Mouse (Mus musculus) lung, embryonic 14.5 days (tissue): ENCODE results near the gene Prpf8. TPM values are rescaled to one million over a fixed set of nuclear protein-coding genes. Genes with fewer than 3 reads are reported as not detected.

Source experiments
- ATAC-seq: fragments of 200-750 bp; cut with Nextera tagmentation; 2 replicates; pipeline ENCODE4 v1.8.0; 2017; ENCODE audit warnings: mild to moderate bottlenecking, moderate TSS enrichment, moderate library complexity; ENCODE audit not compliant: insufficient read depth
- DNase-seq: peaks from one replicate; pipeline ENCODE4 v3.0.0-alpha.2; 2015
- H3K27ac ChIP-seq: fragments of 300-500 bp; sonication (generic); 2 replicates; pipeline ENCODE4 v1.5.1; 2014; ENCODE audit warnings: low read depth, mild to moderate bottlenecking, moderate library complexity
- H3K27me3 ChIP-seq: fragments of 300-500 bp; sonication (generic); 2 replicates; pipeline ENCODE4 v1.6.1; 2014; ENCODE audit warnings: low read length, control low read depth; ENCODE audit not compliant: insufficient read depth
- H3K36me3 ChIP-seq: fragments of 300-500 bp; sonication (generic); 2 replicates; pipeline ENCODE4 v1.6.1; 2014; ENCODE audit warnings: control low read depth; ENCODE audit not compliant: insufficient read depth
- H3K4me1 ChIP-seq: fragments of 300-500 bp; sonication (generic); 2 replicates; pipeline ENCODE4 v1.6.1; 2014; ENCODE audit warnings: antibody characterized with exemption, control low read depth; ENCODE audit not compliant: insufficient read depth
- H3K4me2 ChIP-seq: fragments of 300-500 bp; sonication (generic); 2 replicates; pipeline ENCODE4 v1.6.1; 2014; ENCODE audit warnings: mild to moderate bottlenecking
- H3K4me3 ChIP-seq: fragments of 300-500 bp; sonication (generic); 2 replicates; pipeline ENCODE4 v1.5.1; 2014; ENCODE audit warnings: low read depth, low read length
- H3K9ac ChIP-seq: fragments of 300-500 bp; sonication (generic); 2 replicates; pipeline ENCODE4 v1.6.1; 2014
- H3K9me3 ChIP-seq: fragments of 300-500 bp; sonication (generic); 2 replicates; pipeline ENCODE4 v1.6.1; 2016; ENCODE audit warnings: low read depth, low read length, control low read depth
- CTCF ChIP-seq: IDR thresholded peaks from 2 replicates; pipeline ENCODE4 v1.5.1; 2016; ENCODE audit warnings: antibody characterized with exemption, low read depth
- WGBS: fragments of 180-500 bp; shearing (Covaris S2); extraction: QIAGEN DNeasy Blood & Tissue Kit; methylation state at CpG from one replicate; pipeline ENCODE4 v1.1.7; 2014; 5-methylcytosine and 5-hydroxymethylcytosine counted together
- polyA plus RNA-seq: library from polyadenylated mRNA; unstranded; fragments of >200 nt; fragmentation: Nextera tagmentation; extraction: Ambion mirVana; gene quantifications from 2 replicates; pipeline ENCODE4 v1.2.1, GENCODE M21; 2014

The Prpf8 gene
- polyA plus RNA-seq: 96.9 and 104 TPM in 2 replicates

GRCm38 (mm10) chr11:75486601-75487285, at the start of gene Prpf8:
Prpf8 (plus strand) TSS chr11:75486816.
- peak within 1 kb of the TSS; percentile 71 for H3K27ac ChIP-seq
- ATAC-seq (peak; percentile 100), DNase-seq (peak; percentile 99)
- H3K4me2 ChIP-seq: peak within 1 kb of the TSS; percentile 85
- peaks cover 34% of the 10 kb centered on the region for H3K36me3 ChIP-seq
- peak within 1 kb of the TSS; percentile 100 for H3K4me3 ChIP-seq
- H3K9me3 ChIP-seq: no peaks in the 10 kb centered on the region
- peaks cover 8% of the 10 kb centered on the region for H3K4me1 ChIP-seq
- TF ChIP-seq CTCF: no peak
- H3K27me3 ChIP-seq: no peaks in the 10 kb centered on the region
- peak within 1 kb of the TSS; percentile 94 for H3K9ac ChIP-seq
- under 1% methylated on average over 52 of the region's 52 CpGs for WGBS

- no peak overlapping the region for H3K4me2 ChIP-seq
- H3K9ac ChIP-seq: no peak overlapping the region
- no peaks in the 10 kb centered on the region for H3K27me3 ChIP-seq
- H3K27ac ChIP-seq: no peak overlapping the region
- no peak overlapping the region for H3K4me3 ChIP-seq
- H3K9me3 ChIP-seq: peaks cover 5% of the 10 kb centered on the region; the same call in 1 of the 2 replicates
- no peak for TF ChIP-seq CTCF
- H3K4me1 ChIP-seq: no peaks in the 10 kb centered on the region
- no peaks in the 10 kb centered on the region for H3K36me3 ChIP-seq
- WGBS: 73% methylated on average over 13 of the region's 13 CpGs
- DNase-seq (no peak), ATAC-seq (no peak)
These were observed 48.4 kb upstream of the Prpf8 start for GRCm38 (mm10) chr11:75438194-75438593.

GRCm38 (mm10) chr11:75438804-75439203, 47.8 kb upstream of the Prpf8 start:
- no peak overlapping the region for H3K4me2 ChIP-seq
- no peak overlapping the region for H3K4me3 ChIP-seq
- no peaks in the 10 kb centered on the region for H3K36me3 ChIP-seq
- peaks cover 5% of the 10 kb centered on the region; the same call in 1 of the 2 replicates for H3K9me3 ChIP-seq
- no peak overlapping the region for H3K27ac ChIP-seq
- ATAC-seq (no peak), DNase-seq (no peak)
- H3K27me3 ChIP-seq: no peaks in the 10 kb centered on the region
- no peak overlapping the region for H3K9ac ChIP-seq
- WGBS: 95% methylated on average over 3 of the region's 3 CpGs
- TF ChIP-seq CTCF: no peak
- no peaks in the 10 kb centered on the region for H3K4me1 ChIP-seq

GRCm38 (mm10) chr11:75439363-75439762, 47.3 kb upstream of the Prpf8 start, which contains the start of gene Serpinf2:
Serpinf2 (minus strand) TSS chr11:75439591.
- Histone ChIP-seq H3K9ac (no peak within 1 kb of the TSS), H3K4me3 (no peak within 1 kb of the TSS), H3K27ac (no peak within 1 kb of the TSS), H3K4me1 (no peaks in the 10 kb centered on the region), H3K27me3 (no peaks in the 10 kb centered on the region), H3K36me3 (0 out of 2 replicates have a peak, but pooled peaks cover 5% of the 10 kb centered on the region), H3K4me2 (no peak within 1 kb of the TSS), H3K9me3 (peaks cover under 1% of the 10 kb centered on the region; the same call in 1 of the 2 replicates)
- ATAC-seq: no peak
- no peak for DNase-seq
- 66% methylated on average over 6 of the region's 6 CpGs for WGBS
- no peak for TF ChIP-seq CTCF

- no peak overlapping the region for H3K4me3 ChIP-seq
- H3K27ac ChIP-seq: no peak overlapping the region
- 78% methylated on average over 3 of the region's 3 CpGs for WGBS
- H3K9ac ChIP-seq: no peak overlapping the region
- DNase-seq (no peak), ATAC-seq (no peak)
- TF ChIP-seq CTCF: no peak
- no peaks in the 10 kb centered on the region for H3K9me3 ChIP-seq
- no peak overlapping the region for H3K4me2 ChIP-seq
- H3K4me1 ChIP-seq: no peaks in the 10 kb centered on the region
- no peaks in the 10 kb centered on the region for H3K27me3 ChIP-seq
- H3K36me3 ChIP-seq: 0 out of 2 replicates have a peak, but pooled peaks cover 9% of the 10 kb centered on the region
These were observed 46.7 kb upstream of the Prpf8 start for GRCm38 (mm10) chr11:75439951-75440350.

- Histone ChIP-seq H3K36me3 (0 out of 2 replicates have a peak, but pooled peaks cover 9% of the 10 kb centered on the region), H3K9me3 (no peaks in the 10 kb centered on the region), H3K27me3 (no peaks in the 10 kb centered on the region), H3K9ac (no peak overlapping the region), H3K27ac (no peak overlapping the region), H3K4me2 (no peak overlapping the region), H3K4me3 (no peak overlapping the region), H3K4me1 (no peaks in the 10 kb centered on the region)
- DNase-seq (no peak), ATAC-seq (no peak)
- WGBS: 77% methylated on average over 7 of the region's 7 CpGs
- no peak for TF ChIP-seq CTCF
These were observed 45.6 kb upstream of the Prpf8 start for GRCm38 (mm10) chr11:75441034-75441433.

- Histone ChIP-seq H3K27me3 (no peaks in the 10 kb centered on the region), H3K4me3 (no peak overlapping the region), H3K36me3 (0 out of 2 replicates have a peak, but pooled peaks cover 9% of the 10 kb centered on the region), H3K4me2 (no peak overlapping the region), H3K9me3 (no peaks in the 10 kb centered on the region), H3K4me1 (no peaks in the 10 kb centered on the region), H3K9ac (no peak overlapping the region), H3K27ac (no peak overlapping the region)
- 86% methylated on average over 16 of the region's 16 CpGs for WGBS
- DNase-seq: no peak
- no peak for TF ChIP-seq CTCF
- no peak for ATAC-seq
These were observed 45.0 kb upstream of the Prpf8 start for GRCm38 (mm10) chr11:75441601-75442000.
